Mouse (Mus musculus): Measurements from ENCODE around the gene Cdk17. TPM values are rescaled to one million over a fixed set of nuclear protein-coding genes. Genes with fewer than 3 reads are reported as not detected.
A peak's percentile ranks its signal among the peaks of the same experiment; 100 is the strongest.

Gene Cdk17
- polyA plus RNA-seq, 1 experiment from 2014 or later = 39.7 TPM

GRCm38 (mm10) chr10:93293621-93294020 lies 132.9 kb downstream of the Cdk17 start:
- Histone ChIP-seq H3K27me3 (ENCODE audit: control insufficient read depth, insufficient read depth, low read length) (no peaks in the 10 kb centered on the region), H3K4me2 (ENCODE audit: low read depth) (no peak overlapping the region), H3K9me3 (ENCODE audit: control insufficient read depth, low read length) (no peaks in the 10 kb centered on the region), H3K36me3 (ENCODE audit: control insufficient read depth, insufficient read depth, low read length) (no peaks in the 10 kb centered on the region), H3K4me3 (ENCODE audit: low read depth, low read length) (no peak overlapping the region), H3K4me1 (ENCODE audit: control insufficient read depth, insufficient read depth, low read length) (no peaks in the 10 kb centered on the region; the same call in 1 of the 2 replicates), H3K27ac (ENCODE audit: low read depth, low read length) (no peak overlapping the region), H3K9ac (ENCODE audit: low read length) (no peak overlapping the region)
- no peak for DNase-seq (ENCODE audit: low spot score)
- no peak for ATAC-seq (ENCODE audit: insufficient read depth, low FRiP score, low TSS enrichment)
- 81% methylated on average over 7 of the region's 7 CpGs for WGBS

- H3K9ac ChIP-seq (ENCODE audit: low read length) = no peak overlapping the region
- ATAC-seq (ENCODE audit: insufficient read depth, low FRiP score, low TSS enrichment) (no peak), DNase-seq (ENCODE audit: low spot score) (no peak)
- H3K27me3 ChIP-seq (ENCODE audit: control insufficient read depth, insufficient read depth, low read length) = no peaks in the 10 kb centered on the region
- no peaks in the 10 kb centered on the region for H3K9me3 ChIP-seq (ENCODE audit: control insufficient read depth, low read length)
- H3K4me3 ChIP-seq (ENCODE audit: low read depth, low read length) = no peak overlapping the region
- no peaks in the 10 kb centered on the region for H3K36me3 ChIP-seq (ENCODE audit: control insufficient read depth, insufficient read depth, low read length)
- H3K4me1 ChIP-seq (ENCODE audit: control insufficient read depth, insufficient read depth, low read length) = no peaks in the 10 kb centered on the region; the same call in 1 of the 2 replicates
- no peak overlapping the region for H3K27ac ChIP-seq (ENCODE audit: low read depth, low read length)
- H3K4me2 ChIP-seq (ENCODE audit: low read depth) = no peak overlapping the region
- 53% methylated on average over 20 of the region's 20 CpGs for WGBS
Observed at GRCm38 (mm10) chr10:93294547-93295219, 134.0 kb downstream of the Cdk17 start.

- no peak for DNase-seq (ENCODE audit: low spot score)
- 49% methylated on average over 5 of the region's 5 CpGs for WGBS
- no peaks in the 10 kb centered on the region for H3K4me1 ChIP-seq (ENCODE audit: control insufficient read depth, insufficient read depth, low read length)
Observed at GRCm38 (mm10) chr10:93297774-93298173, 137.1 kb downstream of the Cdk17 start.

DNA sequence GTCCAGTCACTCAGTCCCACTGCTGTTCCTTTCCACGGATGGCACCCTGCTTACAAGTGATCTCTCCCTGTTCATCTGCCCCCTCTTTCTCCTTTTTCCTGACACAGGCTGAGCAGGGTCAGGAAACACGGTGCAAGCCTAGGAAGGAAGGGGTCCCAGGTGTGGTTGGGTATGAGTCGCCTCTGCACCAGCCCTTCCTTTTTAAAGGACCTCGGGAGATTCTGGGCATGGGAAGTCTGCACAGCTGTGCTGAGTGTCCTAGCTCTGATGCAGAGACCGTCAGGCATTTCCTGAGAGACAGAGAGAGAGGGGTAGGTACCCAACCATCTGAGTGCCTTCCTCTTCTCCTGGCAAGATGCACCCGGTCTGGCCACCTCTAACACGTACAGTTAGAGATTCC lies 137.5 kb downstream of the Cdk17 start:
- Histone ChIP-seq H3K9me3 (ENCODE audit: control insufficient read depth, low read length) (no peaks in the 10 kb centered on the region), H3K4me2 (ENCODE audit: low read depth) (no peak overlapping the region), H3K4me1 (ENCODE audit: control insufficient read depth, insufficient read depth, low read length) (no peaks in the 10 kb centered on the region), H3K9ac (ENCODE audit: low read length) (no peak overlapping the region), H3K4me3 (ENCODE audit: low read depth, low read length) (no peak overlapping the region), H3K27me3 (ENCODE audit: control insufficient read depth, insufficient read depth, low read length) (no peaks in the 10 kb centered on the region), H3K27ac (ENCODE audit: low read depth, low read length) (no peak overlapping the region), H3K36me3 (ENCODE audit: control insufficient read depth, insufficient read depth, low read length) (no peaks in the 10 kb centered on the region)
- WGBS = 69% methylated on average over 7 of the region's 7 CpGs
- no peak for DNase-seq (ENCODE audit: low spot score)
- ATAC-seq (ENCODE audit: insufficient read depth, low FRiP score, low TSS enrichment) = no peak

More at GRCm38 (mm10) chr10:93297774-93298173, 137.1 kb downstream of the Cdk17 start:
- no peak overlapping the region for H3K4me2 ChIP-seq (ENCODE audit: low read depth)
- no peak overlapping the region for H3K9ac ChIP-seq (ENCODE audit: low read length)
- H3K36me3 ChIP-seq (ENCODE audit: control insufficient read depth, insufficient read depth, low read length) = no peaks in the 10 kb centered on the region
- no peaks in the 10 kb centered on the region for H3K27me3 ChIP-seq (ENCODE audit: control insufficient read depth, insufficient read depth, low read length)
- H3K27ac ChIP-seq (ENCODE audit: low read depth, low read length) = no peak overlapping the region
- no peak overlapping the region for H3K4me3 ChIP-seq (ENCODE audit: low read depth, low read length)
- ATAC-seq (ENCODE audit: insufficient read depth, low FRiP score, low TSS enrichment) = no peak
- H3K9me3 ChIP-seq (ENCODE audit: control insufficient read depth, low read length) = no peaks in the 10 kb centered on the region

GRCm38 (mm10) chr10:93301831-93302230 lies 141.2 kb downstream of the Cdk17 start:
- no peak for ATAC-seq (ENCODE audit: insufficient read depth, low FRiP score, low TSS enrichment)
- Histone ChIP-seq H3K9me3 (ENCODE audit: control insufficient read depth, low read length) (no peaks in the 10 kb centered on the region), H3K4me3 (ENCODE audit: low read depth, low read length) (no peak overlapping the region), H3K4me2 (ENCODE audit: low read depth) (no peak overlapping the region), H3K9ac (ENCODE audit: low read length) (no peak overlapping the region), H3K36me3 (ENCODE audit: control insufficient read depth, insufficient read depth, low read length) (no peaks in the 10 kb centered on the region), H3K27me3 (ENCODE audit: control insufficient read depth, insufficient read depth, low read length) (no peaks in the 10 kb centered on the region), H3K27ac (ENCODE audit: low read depth, low read length) (no peak overlapping the region), H3K4me1 (ENCODE audit: control insufficient read depth, insufficient read depth, low read length) (no peaks in the 10 kb centered on the region)
- WGBS = 80% methylated on average over 8 of the region's 8 CpGs
- no peak for DNase-seq (ENCODE audit: low spot score)

DNA sequence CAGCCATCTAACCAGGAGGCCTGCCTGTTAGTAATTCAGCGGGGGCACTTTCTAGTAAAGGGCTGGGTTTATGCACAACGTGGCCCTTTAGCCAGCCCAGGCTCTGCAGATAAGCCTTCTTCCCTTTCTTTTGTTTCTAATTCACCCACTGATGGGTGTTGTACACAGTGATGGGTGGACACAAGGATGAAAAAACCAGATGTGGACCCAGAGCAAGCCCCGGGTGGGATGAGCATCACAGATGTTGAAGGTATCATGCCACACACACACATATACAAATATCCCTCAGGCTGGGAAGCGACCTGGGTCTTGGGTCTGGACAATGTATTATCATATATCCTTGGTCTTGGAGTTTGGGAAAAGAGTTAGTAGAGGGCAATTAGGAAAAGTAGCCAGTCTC lies 142.6 kb downstream of the Cdk17 start:
- Histone ChIP-seq H3K36me3 (ENCODE audit: control insufficient read depth, insufficient read depth, low read length) (no peaks in the 10 kb centered on the region), H3K27ac (ENCODE audit: low read depth, low read length) (no peak overlapping the region), H3K27me3 (ENCODE audit: control insufficient read depth, insufficient read depth, low read length) (no peaks in the 10 kb centered on the region), H3K4me1 (ENCODE audit: control insufficient read depth, insufficient read depth, low read length) (no peaks in the 10 kb centered on the region), H3K9ac (ENCODE audit: low read length) (no peak overlapping the region), H3K4me3 (ENCODE audit: low read depth, low read length) (no peak overlapping the region), H3K9me3 (ENCODE audit: control insufficient read depth, low read length) (no peaks in the 10 kb centered on the region), H3K4me2 (ENCODE audit: low read depth) (no peak overlapping the region)
- no peak for ATAC-seq (ENCODE audit: insufficient read depth, low FRiP score, low TSS enrichment)
- WGBS = 57% methylated on average over 4 of the region's 4 CpGs
- no peak for DNase-seq (ENCODE audit: low spot score)

DNA sequence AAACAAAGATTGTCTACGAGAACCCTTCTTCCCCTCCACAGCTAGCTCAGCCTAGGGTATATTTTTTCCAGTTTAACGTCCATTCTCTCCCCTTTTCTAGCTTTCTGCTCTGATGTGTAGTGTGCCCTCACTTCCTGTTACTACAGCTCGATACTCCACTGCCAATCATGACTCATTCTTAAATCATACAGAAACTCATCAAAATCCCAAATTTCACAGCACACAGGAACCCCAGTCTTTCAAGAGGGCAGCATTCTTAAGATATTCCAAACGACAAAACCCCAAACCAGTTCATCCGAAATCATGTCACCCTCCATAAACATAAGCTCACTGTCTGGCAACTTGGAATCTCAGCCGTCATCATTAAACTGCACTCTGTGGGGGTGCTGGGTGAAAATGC lies 145.3 kb downstream of the Cdk17 start:
- Histone ChIP-seq H3K4me2 (ENCODE audit: low read depth) (no peak overlapping the region), H3K36me3 (ENCODE audit: control insufficient read depth, insufficient read depth, low read length) (no peaks in the 10 kb centered on the region), H3K27ac (ENCODE audit: low read depth, low read length) (no peak overlapping the region), H3K9me3 (ENCODE audit: control insufficient read depth, low read length) (no peaks in the 10 kb centered on the region), H3K4me3 (ENCODE audit: low read depth, low read length) (no peak overlapping the region), H3K4me1 (ENCODE audit: control insufficient read depth, insufficient read depth, low read length) (no peaks in the 10 kb centered on the region), H3K27me3 (ENCODE audit: control insufficient read depth, insufficient read depth, low read length) (no peaks in the 10 kb centered on the region), H3K9ac (ENCODE audit: low read length) (no peak overlapping the region)
- ATAC-seq (ENCODE audit: insufficient read depth, low FRiP score, low TSS enrichment) (no peak), DNase-seq (ENCODE audit: low spot score) (no peak)
- 68% methylated on average over 6 of the region's 6 CpGs for WGBS

DNA sequence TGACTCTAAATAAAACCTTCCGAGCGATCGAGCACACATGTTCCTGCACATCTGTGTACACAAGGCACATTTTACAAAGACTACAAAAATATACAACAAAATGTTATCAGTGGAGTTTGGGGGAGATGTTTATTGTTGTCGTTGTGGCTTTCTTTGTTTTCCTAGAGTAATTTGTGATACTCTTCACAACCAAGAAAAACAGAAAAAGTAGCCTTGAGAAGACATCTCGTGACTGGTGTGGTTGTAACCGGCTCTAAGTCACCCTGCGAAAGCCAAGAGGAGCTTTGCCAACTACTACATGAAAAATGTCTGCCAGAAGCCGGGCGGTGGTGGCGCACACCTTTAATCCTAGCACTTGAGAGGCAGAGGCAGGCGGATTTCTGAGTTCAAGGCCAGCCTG lies 145.7 kb downstream of the Cdk17 start:
- Histone ChIP-seq H3K9ac (ENCODE audit: low read length) (no peak overlapping the region), H3K27ac (ENCODE audit: low read depth, low read length) (no peak overlapping the region), H3K4me3 (ENCODE audit: low read depth, low read length) (no peak overlapping the region), H3K4me2 (ENCODE audit: low read depth) (no peak overlapping the region), H3K36me3 (ENCODE audit: control insufficient read depth, insufficient read depth, low read length) (no peaks in the 10 kb centered on the region), H3K4me1 (ENCODE audit: control insufficient read depth, insufficient read depth, low read length) (no peaks in the 10 kb centered on the region), H3K9me3 (ENCODE audit: control insufficient read depth, low read length) (no peaks in the 10 kb centered on the region), H3K27me3 (ENCODE audit: control insufficient read depth, insufficient read depth, low read length) (no peaks in the 10 kb centered on the region)
- ATAC-seq (ENCODE audit: insufficient read depth, low FRiP score, low TSS enrichment) = no peak
- no peak for DNase-seq (ENCODE audit: low spot score)
- WGBS = 84% methylated on average over 11 of the region's 11 CpGs

DNA sequence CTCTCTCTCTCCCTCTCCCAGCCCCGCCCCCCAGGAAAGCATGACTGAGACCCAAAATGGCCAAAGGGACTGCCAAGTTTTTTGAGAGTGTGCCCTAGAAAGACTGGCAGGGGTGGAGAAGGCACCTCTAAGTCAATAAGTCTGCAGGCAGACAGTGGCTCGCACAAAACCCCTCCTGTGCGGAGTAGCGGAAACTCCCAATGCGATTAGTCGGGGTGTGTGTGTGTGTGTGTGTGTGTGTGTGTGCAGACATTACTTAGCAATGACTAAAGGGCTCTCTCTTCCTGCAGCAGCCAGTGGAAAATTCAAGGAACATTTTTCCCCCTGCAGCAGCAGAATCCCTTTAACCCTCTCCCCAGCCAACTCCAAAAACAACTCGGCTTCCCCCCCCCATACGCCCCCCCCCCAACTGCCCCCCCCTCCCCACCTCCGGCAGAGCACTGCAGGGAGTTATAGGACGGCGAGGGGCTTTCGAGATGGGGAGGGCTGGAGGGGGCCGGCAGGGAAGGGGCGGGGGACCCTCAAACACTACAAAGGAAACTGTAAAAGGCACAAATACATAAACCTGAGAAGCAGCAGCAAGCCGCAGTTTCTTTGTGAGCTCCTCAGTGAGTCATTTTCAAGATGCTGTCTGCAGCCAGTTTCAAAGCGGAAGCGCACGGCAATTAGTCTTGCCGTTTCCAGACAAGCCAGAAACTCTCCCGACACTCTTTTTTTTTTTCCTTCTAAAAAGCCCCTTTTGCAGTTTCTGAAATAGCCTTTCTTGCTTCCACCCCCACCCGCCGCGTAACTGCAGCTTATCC lies 148.7 kb downstream of the Cdk17 start:
- 0% methylated on average over 19 of the region's 23 CpGs for WGBS
- no peaks in the 10 kb centered on the region for H3K36me3 ChIP-seq (ENCODE audit: control insufficient read depth, insufficient read depth, low read length)
- peak overlapping the region; percentile 86 for H3K9ac ChIP-seq (ENCODE audit: low read length)
- H3K4me1 ChIP-seq (ENCODE audit: control insufficient read depth, insufficient read depth, low read length) = no peaks in the 10 kb centered on the region
- H3K4me2 ChIP-seq (ENCODE audit: low read depth) = peak overlapping the region; percentile 87
- peak overlapping the region; percentile 74 for H3K27ac ChIP-seq (ENCODE audit: low read depth, low read length)
- H3K27me3 ChIP-seq (ENCODE audit: control insufficient read depth, insufficient read depth, low read length) = no peaks in the 10 kb centered on the region
- peak; percentile 75 for DNase-seq (ENCODE audit: low spot score)
- no peaks in the 10 kb centered on the region for H3K9me3 ChIP-seq (ENCODE audit: control insufficient read depth, low read length)
- no peak for ATAC-seq (ENCODE audit: insufficient read depth, low FRiP score, low TSS enrichment)
- peak overlapping the region; percentile 61 for H3K4me3 ChIP-seq (ENCODE audit: low read depth, low read length)
